In genomic region chr6:85989570-85989969, GRCm38 (mm10) we compare ENCODE assay signal across 27 mouse cellular contexts. TPM values are rescaled to one million over a fixed set of nuclear protein-coding genes. Genes with fewer than 3 reads are reported as not detected.
"Had no signal": no experiment of that assay in that cellular context is flagged by ENCODE, and none has a peak within 500 bp of the region (broad histone marks: within the 10 kb centered on the region; RNA-seq: fewer than 3 reads in every experiment).

No protein-coding gene starts in this region.

RNA-seq across cellular contexts. Expression of gene Figla, which starts 26.4 kb away (rescaled TPM):
- polyA plus RNA-seq: heart, embryonic 10.5 days; heart, embryonic 11.5 days; heart, embryonic 12.5 days; heart, embryonic 13.5 days; heart, embryonic 14.5 days; heart, embryonic 15.5 days; heart, embryonic 16.5 days; heart, postnatal 0 days; hindbrain, embryonic 10.5 days; hindbrain, embryonic 11.5 days; hindbrain, embryonic 12.5 days; hindbrain, embryonic 13.5 days; hindbrain, embryonic 14.5 days; hindbrain, embryonic 15.5 days; hindbrain, embryonic 16.5 days; hindbrain, postnatal 0 days; inflammation-experienced regulatory T-cells, adult 6 months; intestine, embryonic 14.5 days; intestine, embryonic 15.5 days; intestine, embryonic 16.5 days; intestine, postnatal 0 days; kidney, adult 2 months; kidney, embryonic 14.5 days; kidney, embryonic 15.5 days; kidney, embryonic 16.5 days; kidney, postnatal 0 days; large intestine, adult 2 months had no signal

RNA-seq across cellular contexts. Expression of gene Add2, which starts 38.9 kb away (rescaled TPM):
- polyA plus RNA-seq: inflammation-experienced regulatory T-cells, adult 6 months had no signal
